Mouse (Mus musculus): ENCODE results near the gene Gm28919. TPM values are rescaled to one million over a fixed set of nuclear protein-coding genes. Genes with fewer than 3 reads are reported as not detected.

Gm28919 gene
- not detected in 2 replicates for polyA plus RNA-seq (2012; rRNA removed)

GRCm38 (mm10) chrY:6583246-6583645 lies at the start of gene Gm28919:
Gm28919 (plus strand) TSS chrY:6583546.

Other genes with a start within 250 kb of the Gm28919 start
- not detected in 2 replicates for gene Gm21719, start 99.3 kb downstream of the Gm28919 start, polyA plus RNA-seq (2012; rRNA removed)

Measured in stomach, adult 2 months (tissue).